Mouse (Mus musculus): Measurements from ENCODE around the gene Tcfl5. TPM values are rescaled to one million over a fixed set of nuclear protein-coding genes. Genes with fewer than 3 reads are reported as not detected.

The Tcfl5 gene
- polyA plus RNA-seq (2012; rRNA removed), result 0.09 TPM in 1 of 2 replicates, not detected in the other

DNA sequence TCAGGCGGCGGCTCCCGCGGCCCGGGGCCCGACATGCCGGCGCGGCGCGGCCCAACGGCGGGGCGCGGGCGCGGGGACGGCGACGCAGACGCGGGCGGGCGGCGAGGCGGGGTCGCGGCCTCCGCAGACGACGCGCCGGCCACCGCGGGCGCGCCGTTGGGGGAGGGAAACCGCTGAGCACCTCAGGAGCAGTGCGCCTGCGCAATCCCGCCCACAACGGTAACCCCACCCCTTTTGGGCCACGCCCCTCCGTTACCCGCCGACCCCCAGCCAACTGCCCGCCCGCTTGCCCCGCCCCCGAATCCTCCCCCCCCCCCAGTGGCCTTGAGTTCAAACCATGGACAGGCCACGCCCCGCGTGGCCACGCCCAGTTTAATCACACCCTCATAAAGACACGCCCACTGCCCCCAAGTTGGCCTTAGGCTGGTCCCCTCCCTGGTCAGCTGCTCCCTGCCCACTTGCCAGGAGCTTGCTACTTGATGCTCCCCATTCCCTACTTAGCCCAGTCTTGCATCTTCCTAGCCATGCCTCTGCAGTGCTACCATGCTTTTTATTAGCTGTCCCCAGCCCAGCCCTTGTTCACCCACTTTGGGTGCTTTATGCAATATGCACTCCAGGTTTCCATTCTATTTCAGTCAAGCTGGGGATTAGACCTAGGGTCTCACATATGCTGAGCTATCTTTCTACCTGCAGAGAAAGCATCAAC is at the start of gene Tcfl5:
TSS of gene Tcfl5 (minus strand) at position 154 of the 706 bp plus-strand sequence.

DNA sequence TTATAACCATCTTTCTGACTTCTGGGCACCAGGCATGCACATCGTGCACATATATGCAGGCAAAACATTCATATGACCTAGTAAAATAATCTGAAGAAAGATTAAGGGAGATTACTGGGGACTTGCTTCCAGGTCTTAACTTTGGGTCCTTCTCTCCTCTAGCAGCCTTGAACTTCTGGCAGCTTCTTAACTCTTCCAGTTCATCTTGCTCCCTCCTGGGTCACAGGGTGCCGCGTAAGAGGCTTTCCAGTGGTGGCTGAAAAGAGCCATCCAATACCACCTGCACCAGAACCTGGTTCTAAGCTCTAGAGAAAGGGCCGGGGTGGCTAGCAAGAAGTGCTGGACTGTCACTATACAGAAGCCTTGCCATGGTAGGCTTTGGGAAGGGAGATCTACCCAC is 45.0 kb downstream of the Tcfl5 start, which contains the start of gene Col9a3:
TSS of gene Col9a3 (plus strand) at position 301 of the 400 bp plus-strand sequence.

DNA sequence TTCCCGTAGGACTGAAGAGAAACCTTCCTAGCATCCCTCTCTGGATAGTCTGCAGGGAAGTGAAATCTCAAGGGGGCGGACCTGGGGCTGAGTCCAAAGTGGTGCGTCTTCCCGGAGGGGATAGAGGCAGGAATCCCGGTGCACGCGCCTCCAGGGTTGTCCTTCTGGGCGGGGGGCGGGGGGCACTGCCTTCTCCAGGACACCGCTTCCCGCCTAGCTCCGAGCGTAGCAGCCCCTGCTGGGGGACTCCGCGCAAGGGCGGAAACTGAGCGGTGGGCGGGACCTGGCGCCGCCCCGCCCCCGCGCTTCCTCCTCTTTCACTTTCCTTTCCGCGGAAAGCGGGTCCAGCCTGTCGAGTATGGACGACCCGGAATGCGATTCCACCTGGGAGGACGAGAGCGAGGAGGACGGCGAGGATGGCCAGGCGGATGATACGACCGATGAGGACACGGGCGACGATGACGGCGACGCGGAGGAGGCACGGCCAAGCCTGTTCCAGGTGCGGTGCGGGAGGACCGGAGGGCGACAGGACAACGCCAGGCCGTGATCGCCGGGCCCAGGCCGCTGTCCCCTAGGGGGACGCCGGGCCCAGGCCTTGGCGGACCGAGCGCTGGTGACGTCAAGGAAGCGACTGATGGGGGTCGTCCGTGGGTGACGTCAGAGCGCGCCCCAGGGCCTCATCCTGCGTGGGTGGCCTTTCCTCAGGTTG is 53.2 kb downstream of the Tcfl5 start, which contains the start of gene Ogfr:
TSS of gene Ogfr (plus strand) at position 123 of the 709 bp plus-strand sequence.

DNA sequence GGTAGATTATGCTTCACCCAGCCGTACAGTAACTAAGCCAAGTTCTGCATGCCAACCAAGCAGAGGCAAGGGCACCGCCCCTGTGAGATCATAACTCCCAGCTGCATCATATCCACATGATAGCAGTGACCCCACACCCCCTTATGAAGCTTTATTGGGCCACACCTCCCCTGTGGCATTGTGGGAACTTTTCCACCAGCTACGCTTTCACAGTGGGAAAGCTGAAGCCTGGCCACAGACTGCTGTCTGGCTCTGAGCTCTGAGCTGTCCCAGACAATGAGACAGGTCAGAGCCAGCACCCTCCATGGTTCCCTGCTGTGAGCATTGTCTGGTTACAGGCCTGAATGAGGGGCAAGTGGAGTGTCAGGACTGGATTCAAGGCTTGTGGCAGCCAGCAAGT is 61.5 kb downstream of the Tcfl5 start, which contains the start of gene Mrgbp:
TSS of gene Mrgbp (plus strand) at position 303 of the 400 bp plus-strand sequence.

Other genes with a start within 250 kb of the Tcfl5 start
- gene Slco4a1, start 186.5 kb downstream of the Tcfl5 start, polyA plus RNA-seq (2012; rRNA removed), result 19.2 and 24.8 TPM in 2 replicates
- gene Ntsr1, start 142.7 kb downstream of the Tcfl5 start, polyA plus RNA-seq (2012; rRNA removed), result 0.13 TPM in 2 replicates
- gene Mrgbp, start 61.4 kb downstream of the Tcfl5 start, polyA plus RNA-seq (2012; rRNA removed), result 11.4 and 14.6 TPM in 2 replicates
- gene Ogfr, start 53.5 kb downstream of the Tcfl5 start, polyA plus RNA-seq (2012; rRNA removed), result 8.5 TPM in 2 replicates
- 0.77 and 1.5 TPM in 2 replicates for gene Col9a3, start 44.9 kb downstream of the Tcfl5 start, polyA plus RNA-seq (2012; rRNA removed)
- 2.6 and 3.7 TPM in 2 replicates for gene Dido1, start 67.3 kb upstream of the Tcfl5 start, polyA plus RNA-seq (2012; rRNA removed)
- 11.6 and 12.9 TPM in 2 replicates for gene Gid8, start 67.4 kb upstream of the Tcfl5 start, polyA plus RNA-seq (2012; rRNA removed)
- gene Slc17a9, start 82.6 kb upstream of the Tcfl5 start, polyA plus RNA-seq (2012; rRNA removed), result 11.7 and 12.3 TPM in 2 replicates
- gene Bhlhe23, start 134.2 kb upstream of the Tcfl5 start, polyA plus RNA-seq (2012; rRNA removed), result not detected in 2 replicates

Measured in stomach, adult 2 months (tissue).